Mouse (Mus musculus) testis, adult 2 months (tissue): ENCODE data around the gene Npm1.

Experiments used
- CTCF ChIP-seq: fragments of 200-500 bp; IDR thresholded peaks from 2 replicates; pipeline ENCODE4 v1.5.1; 2012; ENCODE audit warnings: low read depth, mild to moderate bottlenecking, inconsistent platforms, low read length, moderate library complexity; ENCODE audit not compliant: control insufficient read depth, insufficient read depth, insufficient replicate concordance
- POLR2A ChIP-seq: fragments of 200-500 bp; IDR thresholded peaks from 2 replicates; pipeline ENCODE4 v1.6.1; 2012; ENCODE audit warnings: low read depth, mild to moderate bottlenecking, inconsistent platforms, low read length, moderate library complexity; ENCODE audit not compliant: control insufficient read depth

- TF ChIP-seq CTCF (no peak), POLR2A (no peak)
These were observed 38.0 kb upstream of the Npm1 start for GRCm38 (mm10) chr11:33200764-33201625.
